Mouse (Mus musculus) thymus, adult 2 months (tissue): ENCODE results near the gene Nyx.

ENCODE experiments used
- CTCF ChIP-seq: fragments of 200-500 bp; IDR thresholded peaks from 2 replicates; pipeline ENCODE4 v1.5.1; 2012; ENCODE audit warnings: mild to moderate bottlenecking, control low read depth, low read length, moderate library complexity, borderline replicate concordance; ENCODE audit not compliant: control insufficient read depth, poor library complexity, insufficient read depth; ENCODE audit errors: extremely low read depth
- POLR2A ChIP-seq: fragments of 200-500 bp; IDR thresholded peaks from 2 replicates; pipeline ENCODE4 v1.6.1; 2012; ENCODE audit warnings: mild to moderate bottlenecking, low read length, control low read depth, moderate library complexity; ENCODE audit not compliant: control insufficient read depth, poor library complexity, insufficient read depth; ENCODE audit errors: extremely low read depth

- TF ChIP-seq CTCF, result no peak
- TF ChIP-seq POLR2A, result no peak
Observed at GRCm38 (mm10) chrX:13431421-13431820, 34.5 kb upstream of the Nyx start.
